Mouse (Mus musculus): ENCODE measurements at regions not wholly inside any gene's neighbourhood (a gene's known extent, or its start where the extent isn't known, plus 50 kb on each side); places are given as distances from the start of the nearest gene placed in this dataset.

GRCm38 (mm10) chr4:139907366-139907765 is 60.5 kb downstream of the Klhdc7a start:
- Histone ChIP-seq H3K4me1 (replicated peaks) (peaks cover 13% of the 10 kb centered on the region), H3K27ac (replicated peaks) (no peak overlapping the region), H3K36me3 (no peaks in the 10 kb centered on the region), H3K4me3 (no peak overlapping the region), H3K27me3 (no peaks in the 10 kb centered on the region), H3K9ac (no peak overlapping the region), H3K9me3 (no peaks in the 10 kb centered on the region), H3K4me2 (no peak overlapping the region)
- no peak for ATAC-seq (ENCODE audit: low FRiP score, low read depth)
- WGBS: 94% methylated on average over 6 of the region's 6 CpGs

DNA sequence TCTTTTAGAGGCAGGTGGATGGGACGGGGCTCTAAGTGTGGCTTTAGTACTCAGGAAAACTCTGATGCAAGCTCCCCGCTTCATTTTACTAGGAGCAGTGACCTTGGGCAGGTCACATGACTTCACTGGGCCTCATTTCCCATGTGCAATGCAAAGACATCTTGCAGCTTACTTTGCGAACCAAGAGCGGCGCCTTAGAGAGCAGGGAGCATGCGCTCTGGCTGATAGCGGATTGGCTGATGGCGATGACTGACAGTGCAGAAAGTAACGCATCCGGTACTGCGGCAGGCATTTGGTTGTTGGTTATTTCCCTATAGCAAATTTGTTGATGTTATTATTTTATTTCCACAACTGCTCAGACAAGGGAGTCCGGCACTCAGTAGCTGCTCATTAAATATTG is 61.6 kb downstream of the Klhdc7a start:
- WGBS: 85% methylated on average over 12 of the region's 12 CpGs

GRCm38 (mm10) chr4:139905093-139905783 is 62.6 kb downstream of the Klhdc7a start:
- Histone ChIP-seq H3K27me3 (no peaks in the 10 kb centered on the region), H3K36me3 (no peaks in the 10 kb centered on the region), H3K4me2 (no peak overlapping the region), H3K27ac (replicated peaks) (peak overlapping the region; percentile 39; the same call in 1 of the 2 replicates), H3K9ac (no peak overlapping the region), H3K4me1 (replicated peaks) (peaks cover 9% of the 10 kb centered on the region), H3K4me3 (no peak overlapping the region), H3K9me3 (no peaks in the 10 kb centered on the region)
- ATAC-seq (ENCODE audit: low FRiP score, low read depth): no peak
- 26% methylated on average over 17 of the region's 17 CpGs for WGBS

More for the DNA sequence above, 61.6 kb downstream of the Klhdc7a start:
- no peak for ATAC-seq (ENCODE audit: low FRiP score, low read depth)
- Histone ChIP-seq H3K27ac (replicated peaks) (no peak overlapping the region), H3K36me3 (no peaks in the 10 kb centered on the region), H3K9me3 (no peaks in the 10 kb centered on the region), H3K27me3 (no peaks in the 10 kb centered on the region), H3K4me2 (no peak overlapping the region), H3K9ac (no peak overlapping the region), H3K4me3 (no peak overlapping the region), H3K4me1 (replicated peaks) (peaks cover 13% of the 10 kb centered on the region)

DNA sequence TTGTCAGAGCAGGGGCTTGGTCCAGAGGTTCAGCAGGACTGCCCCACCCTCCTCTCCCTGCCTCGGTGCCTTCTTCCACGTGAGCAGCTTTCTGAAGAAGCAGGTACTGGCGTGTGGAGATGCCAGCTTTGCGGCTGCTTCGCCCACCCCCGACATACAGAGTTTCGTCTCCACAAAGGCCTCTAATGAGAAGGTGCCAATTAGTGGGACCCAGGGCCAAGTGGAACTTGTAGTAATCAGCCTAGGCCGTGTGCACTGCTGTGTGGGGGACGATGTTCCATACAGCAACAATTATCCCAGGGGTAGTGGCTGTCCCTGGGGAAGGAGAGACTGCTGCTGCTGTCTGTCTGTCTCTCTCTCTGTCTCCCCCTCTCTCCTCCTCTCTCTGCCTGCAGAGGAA is 66.6 kb upstream of the Pax7 start:
- Histone ChIP-seq H3K27ac (replicated peaks) (no peak overlapping the region), H3K9me3 (no peaks in the 10 kb centered on the region), H3K36me3 (no peaks in the 10 kb centered on the region), H3K27me3 (no peaks in the 10 kb centered on the region), H3K4me3 (no peak overlapping the region), H3K4me1 (replicated peaks) (peaks cover 6% of the 10 kb centered on the region; the same call in 1 of the 2 replicates), H3K9ac (no peak overlapping the region), H3K4me2 (no peak overlapping the region)
- 63% methylated on average over 9 of the region's 9 CpGs for WGBS
- no peak for ATAC-seq (ENCODE audit: low FRiP score, low read depth)

DNA sequence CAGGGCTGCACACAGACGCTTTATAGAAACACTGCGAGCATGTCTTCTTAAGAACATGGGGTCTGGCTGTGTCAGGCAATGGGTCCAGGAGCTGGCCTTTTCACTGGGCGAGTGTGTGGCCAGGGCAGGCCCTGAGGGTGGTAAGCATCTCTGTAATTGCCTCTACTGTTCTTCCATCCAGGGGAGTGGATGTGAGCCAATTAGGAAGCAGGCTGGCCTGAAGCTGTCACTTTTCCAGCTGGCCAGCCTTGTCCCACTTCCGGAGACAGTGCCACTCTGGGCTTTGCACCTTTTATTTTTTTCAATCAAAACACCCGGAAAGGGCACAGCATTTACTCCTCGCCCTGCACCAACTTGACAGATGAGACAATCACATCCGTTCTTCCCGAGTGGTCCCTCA is 66.1 kb upstream of the Pax7 start:
- H3K4me3 ChIP-seq: no peak overlapping the region
- 53% methylated on average over 8 of the region's 8 CpGs for WGBS
- no peaks in the 10 kb centered on the region for H3K36me3 ChIP-seq
- H3K9ac ChIP-seq: no peak overlapping the region
- H3K4me2 ChIP-seq: no peak overlapping the region
- no peak for ATAC-seq (ENCODE audit: low FRiP score, low read depth)
- peaks cover 4% of the 10 kb centered on the region; the same call in 1 of the 2 replicates for H3K4me1 ChIP-seq (replicated peaks)
- no peak overlapping the region for H3K27ac ChIP-seq (replicated peaks)
- H3K27me3 ChIP-seq: no peaks in the 10 kb centered on the region
- H3K9me3 ChIP-seq: no peaks in the 10 kb centered on the region

DNA sequence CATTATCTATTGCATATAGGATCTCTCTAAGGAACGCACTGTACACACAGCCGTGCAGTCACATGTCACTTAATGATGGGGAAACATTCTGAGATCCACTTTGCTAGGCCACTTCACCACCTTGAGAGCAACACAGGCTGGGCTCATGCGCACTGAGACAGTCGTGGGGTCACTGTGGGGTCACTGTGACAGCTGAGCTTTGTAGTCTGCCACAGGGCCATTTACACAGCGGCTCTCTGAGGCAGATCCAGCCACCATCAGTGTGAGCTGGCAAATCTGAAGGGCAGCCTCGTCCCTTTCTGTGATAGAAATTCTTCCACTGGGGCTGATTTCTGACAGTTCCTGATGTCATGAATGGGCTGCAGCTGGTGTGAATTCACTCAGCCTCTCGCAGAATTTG is 59.4 kb upstream of the Pax7 start:
- H3K27me3 ChIP-seq: no peaks in the 10 kb centered on the region
- no peak overlapping the region for H3K27ac ChIP-seq (replicated peaks)
- no peaks in the 10 kb centered on the region for H3K9me3 ChIP-seq
- H3K9ac ChIP-seq: no peak overlapping the region
- peak; percentile 51; the same call in 1 of the 2 replicates for ATAC-seq (ENCODE audit: low FRiP score, low read depth)
- no peak overlapping the region for H3K4me2 ChIP-seq
- WGBS: 40% methylated on average over 7 of the region's 7 CpGs
- no peak overlapping the region for H3K4me3 ChIP-seq
- peaks cover 4% of the 10 kb centered on the region for H3K4me1 ChIP-seq (replicated peaks)
- H3K36me3 ChIP-seq: no peaks in the 10 kb centered on the region

DNA sequence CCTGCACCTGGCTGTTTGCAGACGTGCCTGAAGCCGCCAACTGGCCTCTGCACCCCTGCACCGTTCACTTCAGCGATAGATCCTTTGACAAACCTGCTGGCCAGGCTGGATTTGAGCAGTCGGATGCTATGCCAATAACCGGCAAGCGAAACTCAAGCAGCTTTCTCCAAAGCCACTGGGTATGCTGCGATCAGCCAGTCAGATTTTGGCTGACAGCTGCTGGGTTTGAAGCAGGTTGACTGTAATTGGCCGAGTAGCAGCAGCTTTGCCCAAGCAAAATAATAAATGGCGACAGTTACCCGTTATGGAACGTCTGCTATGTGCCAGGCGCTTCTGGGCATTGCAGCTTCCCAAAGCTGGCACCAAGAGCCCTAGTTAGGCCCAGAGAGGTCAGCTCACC is 55.7 kb upstream of the Pax7 start:
- WGBS: 67% methylated on average over 13 of the region's 13 CpGs
- no peaks in the 10 kb centered on the region for H3K27me3 ChIP-seq
- H3K36me3 ChIP-seq: no peaks in the 10 kb centered on the region
- no peak for ATAC-seq (ENCODE audit: low FRiP score, low read depth)
- H3K9ac ChIP-seq: no peak overlapping the region
- H3K4me2 ChIP-seq: no peak overlapping the region
- no peak overlapping the region for H3K27ac ChIP-seq (replicated peaks)
- no peak overlapping the region for H3K4me3 ChIP-seq
- H3K4me1 ChIP-seq (replicated peaks): peaks cover 4% of the 10 kb centered on the region; the same call in 1 of the 2 replicates
- no peaks in the 10 kb centered on the region for H3K9me3 ChIP-seq
